Mouse (Mus musculus): ENCODE results near the gene Magi1.

Gene Magi1

GRCm38 (mm10) chr6:93627200-93627599, 656.5 kb downstream of the Magi1 start:
- DNase-seq (ENCODE audit: low spot score): no peak

Measured in testis, postnatal 10 days (tissue).